Mouse (Mus musculus) layer of hippocampus, adult 8-10 months (tissue): ENCODE results near the gene Arhgap29. TPM values are rescaled to one million over a fixed set of nuclear protein-coding genes. Genes with fewer than 3 reads are reported as not detected.

ENCODE experiments used
- DNase-seq, 2 experiments: peaks; one replicate each; pipeline ENCODE4 v3.0.0; 2022; ENCODE audit warnings: low spot score in 2 of 2
- total RNA-seq, 4 experiments: library from RNA; stranded (reverse); gene quantifications; 2 replicates each; pipeline ENCODE4 v1.2.4; 2022

Arhgap29 gene
- 10 to 100 TPM; 16.4 to 20.7 (median 18.2) TPM for total RNA-seq

- DNase-seq: no peak
Observed at GRCm38 (mm10) chr3:121952041-121952591, at the start of gene Arhgap29. Gene Arhgap29 (plus strand): TSS chr3:121952541.

GRCm38 (mm10) chr3:121902729-121903128 lies 49.6 kb upstream of the Arhgap29 start:
- no peak for DNase-seq

- DNase-seq: no peak
Observed at GRCm38 (mm10) chr3:121903286-121903685, 49.1 kb upstream of the Arhgap29 start.

GRCm38 (mm10) chr3:121903695-121904094 lies 48.6 kb upstream of the Arhgap29 start:
- DNase-seq: no peak

GRCm38 (mm10) chr3:121904476-121904875 lies 47.9 kb upstream of the Arhgap29 start:
- DNase-seq: no peak

- no peak for DNase-seq
Observed at GRCm38 (mm10) chr3:121906623-121907022, 45.7 kb upstream of the Arhgap29 start.

GRCm38 (mm10) chr3:121909155-121909554 lies 43.2 kb upstream of the Arhgap29 start:
- no peak for DNase-seq

GRCm38 (mm10) chr3:121913476-121913875 lies 38.9 kb upstream of the Arhgap29 start:
- DNase-seq: no peak

- DNase-seq: no peak
Observed at GRCm38 (mm10) chr3:121914459-121915185, 37.7 kb upstream of the Arhgap29 start.

- DNase-seq: no peak
Observed at GRCm38 (mm10) chr3:121915191-121915590, 37.1 kb upstream of the Arhgap29 start.

- no peak for DNase-seq
Observed at GRCm38 (mm10) chr3:121916802-121917532, 35.4 kb upstream of the Arhgap29 start.

- DNase-seq: no peak
Observed at GRCm38 (mm10) chr3:121917658-121918057, 34.7 kb upstream of the Arhgap29 start.

- no peak for DNase-seq
Observed at GRCm38 (mm10) chr3:121919961-121920360, 32.4 kb upstream of the Arhgap29 start.

GRCm38 (mm10) chr3:121920769-121921168 lies 31.6 kb upstream of the Arhgap29 start:
- DNase-seq: no peak

- DNase-seq: no peak
Observed at GRCm38 (mm10) chr3:121924768-121925486, 27.4 kb upstream of the Arhgap29 start.

GRCm38 (mm10) chr3:121927601-121928000 lies 24.7 kb upstream of the Arhgap29 start:
- DNase-seq: no peak

GRCm38 (mm10) chr3:121932815-121933214 lies 19.5 kb upstream of the Arhgap29 start:
- peak in 1 of 2 experiments; percentile 7 for DNase-seq

GRCm38 (mm10) chr3:121936241-121936640 lies 16.1 kb upstream of the Arhgap29 start:
- no peak for DNase-seq

GRCm38 (mm10) chr3:121937036-121937435 lies 15.3 kb upstream of the Arhgap29 start:
- no peak for DNase-seq

GRCm38 (mm10) chr3:121939658-121940057 lies 12.7 kb upstream of the Arhgap29 start:
- no peak for DNase-seq

- no peak for DNase-seq
Observed at GRCm38 (mm10) chr3:121940094-121940889, 12.0 kb upstream of the Arhgap29 start.
